Mouse (Mus musculus) hindbrain, embryonic 13.5 days (tissue): ENCODE measurements around the gene Gli1. TPM values are rescaled to one million over a fixed set of nuclear protein-coding genes. Genes with fewer than 3 reads are reported as not detected.
A peak's percentile ranks its signal among the peaks of the same experiment; 100 is the strongest.
"Not testable (repeated sequence)": the region's sequence is repeated elsewhere in the genome, so short reads cannot be mapped to it uniquely, and the experiment has no call there.

Experiments
- ATAC-seq: fragments of 200-750 bp; cut with Nextera tagmentation; 2 replicates; pipeline ENCODE4 v1.8.0; 2017; ENCODE audit warnings: moderate TSS enrichment; ENCODE audit not compliant: low FRiP score
- H3K27ac ChIP-seq: fragments of 300-500 bp; sonication (generic); 2 replicates; pipeline ENCODE4 v1.5.1; 2015; ENCODE audit warnings: inconsistent platforms, mild to moderate bottlenecking, moderate library complexity
- H3K27me3 ChIP-seq: fragments of 300-500 bp; sonication (generic); 2 replicates; pipeline ENCODE4 v1.6.1; 2015; ENCODE audit warnings: mild to moderate bottlenecking, inconsistent platforms
- H3K36me3 ChIP-seq: fragments of 300-500 bp; sonication (generic); 2 replicates; pipeline ENCODE4 v1.6.1; 2015; ENCODE audit warnings: mild to moderate bottlenecking, inconsistent platforms
- H3K4me1 ChIP-seq: fragments of 300-500 bp; sonication (generic); replicated peaks from 2 replicates; pipeline ENCODE4 v1.6.1; 2015; ENCODE audit warnings: inconsistent platforms
- H3K4me2 ChIP-seq: fragments of 300-500 bp; sonication (generic); 2 replicates; pipeline ENCODE4 v1.6.1; 2015; ENCODE audit warnings: inconsistent platforms, mild to moderate bottlenecking, moderate library complexity
- H3K4me3 ChIP-seq: fragments of 300-500 bp; sonication (generic); 2 replicates; pipeline ENCODE4 v1.5.1; 2015; ENCODE audit warnings: mild to moderate bottlenecking, inconsistent platforms
- H3K9ac ChIP-seq: fragments of 300-500 bp; sonication (generic); 2 replicates; pipeline ENCODE4 v1.6.1; 2015; ENCODE audit warnings: mild to moderate bottlenecking, inconsistent platforms
- H3K9me3 ChIP-seq: fragments of 300-500 bp; sonication (generic); 2 replicates; pipeline ENCODE4 v1.6.1; 2016; ENCODE audit warnings: inconsistent platforms
- WGBS: fragments of 180-500 bp; shearing (Covaris S2); methylation state at CpG from one replicate; pipeline ENCODE4 v1.1.7; 2015; 5-methylcytosine and 5-hydroxymethylcytosine counted together
- polyA plus RNA-seq: library from polyadenylated mRNA; unstranded; fragments of >200 nt; fragmentation: Nextera tagmentation; extraction: Ambion mirVana; gene quantifications from 2 replicates; pipeline ENCODE4 v1.2.1, GENCODE M21; 2015

Gene Gli1
- polyA plus RNA-seq, 1 experiment from 2014 or later, result 1.8 TPM

DNA sequence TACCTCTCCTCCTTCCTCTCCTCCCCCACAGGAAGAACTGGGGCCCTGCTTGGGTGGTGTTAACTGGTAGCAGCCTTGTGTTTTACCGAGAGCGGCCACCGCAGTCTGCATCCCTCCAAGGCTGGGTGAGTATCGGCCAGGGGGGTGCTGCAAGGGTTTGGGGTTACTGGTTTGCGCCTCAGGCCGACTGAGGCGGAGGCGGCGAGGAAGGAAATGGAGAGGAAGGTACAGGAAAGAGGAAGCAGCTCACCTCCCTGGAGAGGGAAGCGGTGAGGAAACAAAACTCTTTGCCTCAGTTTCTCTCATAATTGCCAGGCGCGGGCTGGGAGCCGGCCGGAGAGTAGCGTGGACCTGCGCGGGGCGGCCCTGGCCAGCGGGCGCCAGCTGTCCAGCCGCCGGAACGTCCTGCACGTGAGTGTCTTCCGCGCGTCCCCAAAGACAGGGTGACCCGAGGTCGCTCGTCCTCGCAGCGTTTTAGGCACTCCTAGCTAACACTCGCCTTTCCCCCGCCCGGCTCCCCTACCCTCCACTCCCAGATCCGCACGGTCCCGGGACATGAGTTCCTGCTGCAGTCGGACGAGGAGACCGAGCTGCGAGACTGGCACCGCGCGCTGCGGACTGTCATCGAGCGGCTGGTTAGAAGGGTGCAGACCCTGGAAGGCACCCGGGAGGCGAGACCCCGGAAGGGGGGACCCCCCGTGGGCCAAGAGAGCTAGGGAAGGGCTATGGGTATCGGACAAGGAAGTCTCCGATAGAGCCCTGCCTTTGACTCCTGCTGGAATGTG lies 15.6 kb downstream of the Gli1 start:
- H3K4me1 ChIP-seq, result peaks cover 17% of the 10 kb centered on the region
- no peak for ATAC-seq

DNA sequence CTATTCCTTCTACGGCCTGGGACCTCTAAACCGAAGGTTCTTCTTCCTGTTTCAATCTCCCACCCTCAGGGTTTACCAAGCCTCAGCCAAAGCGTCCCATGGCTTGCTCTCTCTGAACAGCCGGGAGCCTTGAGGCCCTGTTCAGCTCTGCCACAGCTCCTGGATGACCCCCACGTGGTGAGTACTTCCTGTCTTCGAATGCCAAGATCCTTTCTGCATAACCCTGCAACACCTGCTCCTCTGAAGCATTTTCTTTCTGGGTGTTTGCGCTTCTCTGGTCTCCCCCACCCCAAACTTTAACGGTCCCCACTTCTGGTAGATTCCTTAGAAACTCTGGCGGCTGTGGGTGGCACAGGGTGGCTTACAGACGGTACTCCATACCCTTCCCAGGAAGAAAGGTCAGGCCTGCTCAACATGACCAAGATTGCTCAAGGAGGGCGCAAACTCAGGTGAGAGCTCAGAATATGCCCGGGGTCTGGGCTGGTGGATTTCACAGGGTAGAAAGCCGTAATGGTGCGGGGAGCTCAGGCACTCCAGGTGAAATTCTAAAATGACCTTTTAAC lies 16.2 kb downstream of the Gli1 start:
- Histone ChIP-seq H3K27me3 (peaks cover 98% of the 10 kb centered on the region), H3K4me3 (no peak overlapping the region), H3K4me1 (peaks cover 17% of the 10 kb centered on the region), H3K9ac (peak overlapping the region; percentile 63; the same call in 1 of the 2 replicates), H3K36me3 (no peaks in the 10 kb centered on the region), H3K9me3 (no peaks in the 10 kb centered on the region), H3K27ac (no peak overlapping the region), H3K4me2 (peak overlapping the region; percentile 59)
- no peak for ATAC-seq
- WGBS, result 31% methylated on average over 14 of the region's 14 CpGs

More for the DNA sequence above, 15.6 kb downstream of the Gli1 start:
- under 1% methylated on average over 54 of the region's 54 CpGs for WGBS
- Histone ChIP-seq H3K4me2 (peak overlapping the region; percentile 59), H3K9me3 (no peaks in the 10 kb centered on the region), H3K9ac (peak overlapping the region; percentile 63), H3K27ac (no peak overlapping the region), H3K36me3 (no peaks in the 10 kb centered on the region), H3K27me3 (peaks cover 96% of the 10 kb centered on the region), H3K4me3 (peak overlapping the region; percentile 36)

DNA sequence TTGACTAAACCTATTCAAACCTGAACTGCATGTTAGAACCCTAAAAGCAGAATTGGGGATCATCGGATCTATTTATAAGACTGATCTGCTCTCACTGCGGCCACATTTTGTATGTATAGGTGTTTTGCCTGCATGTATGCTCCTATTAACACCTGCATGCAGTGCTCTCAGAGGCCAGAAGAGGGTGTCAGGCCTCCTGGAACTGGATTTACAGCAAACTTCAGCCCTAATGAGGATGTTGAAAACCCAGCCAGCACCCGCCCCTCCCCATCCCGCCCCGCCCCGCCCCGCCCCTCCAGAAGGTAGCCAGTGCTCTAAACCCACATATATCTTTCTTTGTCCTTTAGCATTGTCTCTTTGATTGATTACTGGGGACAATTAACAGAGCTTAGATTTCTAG lies 17.3 kb downstream of the Gli1 start:
- Histone ChIP-seq H3K9me3 (no peaks in the 10 kb centered on the region), H3K27ac (no peak overlapping the region), H3K4me1 (peaks cover 17% of the 10 kb centered on the region), H3K4me3 (no peak overlapping the region), H3K27me3 (peaks cover 88% of the 10 kb centered on the region), H3K9ac (no peak overlapping the region), H3K4me2 (no peak overlapping the region), H3K36me3 (no peaks in the 10 kb centered on the region)
- 14% methylated on average over 7 of the region's 7 CpGs for WGBS
- ATAC-seq, result no peak

DNA sequence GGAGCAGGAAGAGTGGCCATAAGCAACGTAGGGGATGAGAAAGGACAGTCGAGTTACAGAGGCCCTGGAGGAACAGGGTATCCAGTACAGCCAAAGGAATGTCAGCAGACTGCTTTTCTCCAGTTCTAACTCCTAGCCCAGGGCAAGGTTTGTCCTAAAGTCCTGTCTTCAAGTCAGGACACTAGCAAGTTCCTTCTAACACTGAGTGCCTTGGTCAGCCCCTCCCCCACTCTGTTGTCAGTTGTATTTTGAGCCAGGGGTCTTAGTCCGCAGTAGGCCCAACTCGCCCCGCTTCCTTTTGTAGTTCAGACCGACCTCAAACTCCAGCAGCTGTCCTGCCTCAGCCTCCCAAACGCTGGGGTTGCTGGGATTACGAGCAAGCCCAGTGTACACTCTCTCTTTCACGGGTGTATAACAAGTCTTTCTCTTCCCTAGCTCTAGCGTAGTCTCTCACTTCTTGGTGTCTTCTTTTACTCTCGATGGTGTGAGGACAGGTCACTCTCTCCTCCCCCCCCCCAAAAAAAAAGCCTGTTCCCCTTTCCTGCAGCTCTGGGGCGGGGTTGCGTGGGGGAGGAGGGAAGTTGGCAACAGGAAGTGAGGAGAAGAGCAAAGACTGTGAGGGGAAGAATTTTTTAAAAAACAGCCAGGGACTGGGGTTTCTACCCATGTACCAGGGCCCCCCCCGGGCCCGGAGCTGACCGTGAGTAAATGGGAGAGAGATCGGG lies 18.5 kb downstream of the Gli1 start:
- Histone ChIP-seq H3K4me3 (no peak overlapping the region), H3K27ac (no peak overlapping the region), H3K36me3 (no peaks in the 10 kb centered on the region), H3K4me1 (peaks cover 17% of the 10 kb centered on the region), H3K9me3 (no peaks in the 10 kb centered on the region), H3K9ac (0 out of 2 replicates have a peak overlapping the region, but pooled peaks have one; percentile 13), H3K27me3 (peaks cover 76% of the 10 kb centered on the region), H3K4me2 (no peak overlapping the region)
- 79% methylated on average over 17 of the region's 17 CpGs for WGBS
- ATAC-seq, result no peak

DNA sequence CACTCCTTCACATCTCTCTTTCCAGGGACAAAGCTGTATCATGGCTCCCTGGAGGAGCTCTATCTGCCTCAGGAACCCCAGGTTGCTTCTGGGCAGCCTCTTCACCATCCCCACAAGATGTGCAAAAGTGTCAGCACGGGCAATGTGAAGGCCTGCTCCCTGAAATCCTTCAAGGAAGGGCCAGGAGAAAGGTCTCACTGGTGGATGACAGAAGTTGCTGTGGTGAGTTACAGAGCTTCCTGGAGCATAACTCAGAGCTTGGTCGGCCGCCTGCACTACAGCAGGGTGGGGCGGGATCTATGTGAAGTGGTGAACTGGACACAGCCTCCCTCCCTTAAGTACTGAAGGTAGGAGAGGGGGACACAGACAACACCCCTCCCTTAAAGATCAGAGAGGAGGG lies 19.1 kb downstream of the Gli1 start:
- no peak for ATAC-seq
- peaks cover 17% of the 10 kb centered on the region for H3K4me1 ChIP-seq
- no peaks in the 10 kb centered on the region for H3K9me3 ChIP-seq
- H3K36me3 ChIP-seq, result no peaks in the 10 kb centered on the region
- 89% methylated on average over 4 of the region's 4 CpGs for WGBS
- no peak overlapping the region for H3K9ac ChIP-seq
- H3K27ac ChIP-seq, result no peak overlapping the region
- peaks cover 74% of the 10 kb centered on the region for H3K27me3 ChIP-seq
- H3K4me2 ChIP-seq, result no peak overlapping the region
- H3K4me3 ChIP-seq, result no peak overlapping the region

DNA sequence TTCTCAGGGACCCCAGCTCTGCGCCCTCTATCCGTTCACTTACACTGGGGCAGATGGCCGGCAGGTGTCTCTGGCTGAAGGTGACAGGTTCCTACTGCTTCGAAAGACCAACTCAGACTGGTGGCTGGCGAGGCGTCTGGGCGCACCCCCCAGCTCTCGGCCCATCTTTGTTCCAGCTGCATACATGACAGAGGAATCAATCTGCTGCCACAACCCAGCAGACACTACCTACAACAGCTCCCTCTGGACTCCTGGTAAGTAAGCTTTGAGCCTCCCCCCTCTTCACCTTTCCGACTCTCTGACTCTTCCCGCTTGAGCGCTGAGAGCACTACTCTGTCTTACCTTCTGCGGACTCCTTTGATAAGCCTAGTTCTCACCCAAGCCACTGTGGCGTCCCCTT lies 19.6 kb downstream of the Gli1 start:
- H3K4me1 ChIP-seq, result peaks cover 17% of the 10 kb centered on the region
- H3K4me3 ChIP-seq, result no peak overlapping the region
- H3K9ac ChIP-seq, result no peak overlapping the region
- ATAC-seq, result no peak
- peaks cover 69% of the 10 kb centered on the region for H3K27me3 ChIP-seq
- no peak overlapping the region for H3K27ac ChIP-seq
- no peaks in the 10 kb centered on the region for H3K9me3 ChIP-seq
- 69% methylated on average over 13 of the region's 13 CpGs for WGBS
- H3K4me2 ChIP-seq, result no peak overlapping the region
- H3K36me3 ChIP-seq, result no peaks in the 10 kb centered on the region

DNA sequence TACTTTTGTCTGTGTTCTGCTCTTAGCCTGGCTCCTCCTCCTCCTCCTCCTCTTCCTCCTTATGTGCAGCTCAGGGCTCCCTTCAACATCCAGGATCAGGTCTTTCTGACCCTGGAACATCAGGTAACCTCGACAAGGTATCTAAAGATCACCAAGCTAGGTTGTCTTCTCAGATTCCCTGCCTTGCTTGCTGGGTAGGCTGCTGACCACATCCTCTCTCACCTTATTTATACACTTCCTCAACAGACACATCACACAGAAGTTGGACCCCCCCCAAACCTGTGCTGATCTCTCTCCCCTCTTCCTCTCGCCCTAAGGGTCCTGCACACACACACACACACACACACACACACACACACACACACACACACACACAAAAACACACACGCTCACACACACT lies 20.2 kb downstream of the Gli1 start, which contains the start of gene Arhgap9:
Gene Arhgap9, plus strand, starts transcription at position 344 of the 400 bp plus-strand sequence.
- WGBS, result 66% methylated on average over 3 of the region's 3 CpGs
- no peak within 1 kb of the TSS for H3K4me3 ChIP-seq

DNA sequence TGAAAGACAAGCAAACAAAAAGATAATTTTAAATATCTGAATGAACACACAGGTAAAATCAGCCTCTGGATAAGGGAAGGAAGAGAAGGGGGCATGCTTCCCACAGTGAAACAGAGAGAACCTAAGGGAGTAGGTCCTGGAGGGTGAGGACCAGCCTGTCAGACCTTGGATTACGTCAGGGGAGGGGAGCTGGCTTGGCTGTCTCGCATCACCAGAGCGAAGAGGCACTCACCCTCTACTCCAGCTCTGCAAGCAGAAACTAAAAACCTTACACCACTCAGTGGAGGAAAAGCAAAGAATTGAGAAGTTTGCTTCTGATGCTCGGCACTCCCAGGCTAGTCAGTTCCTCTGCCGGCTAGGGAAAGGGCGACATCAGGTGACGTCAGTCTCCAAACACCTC lies 21.8 kb downstream of the Gli1 start:
- Histone ChIP-seq H3K27ac (no peak overlapping the region), H3K27me3 (peaks cover 47% of the 10 kb centered on the region), H3K9me3 (no peaks in the 10 kb centered on the region), H3K4me3 (no peak overlapping the region), H3K4me2 (no peak overlapping the region), H3K9ac (no peak overlapping the region), H3K36me3 (no peaks in the 10 kb centered on the region), H3K4me1 (no peaks in the 10 kb centered on the region)
- WGBS, result 81% methylated on average over 7 of the region's 7 CpGs
- no peak for ATAC-seq

More for the DNA sequence above, 20.2 kb downstream of the Gli1 start, which contains the start of gene Arhgap9:
- no peak within 1 kb of the TSS for H3K9ac ChIP-seq
- H3K4me1 ChIP-seq, result peaks cover 12% of the 10 kb centered on the region
- H3K27ac ChIP-seq, result no peak within 1 kb of the TSS
- no peak within 1 kb of the TSS for H3K4me2 ChIP-seq
- H3K36me3 ChIP-seq, result no peaks in the 10 kb centered on the region
- ATAC-seq, result no peak
- peaks cover 64% of the 10 kb centered on the region for H3K27me3 ChIP-seq
- no peaks in the 10 kb centered on the region for H3K9me3 ChIP-seq

DNA sequence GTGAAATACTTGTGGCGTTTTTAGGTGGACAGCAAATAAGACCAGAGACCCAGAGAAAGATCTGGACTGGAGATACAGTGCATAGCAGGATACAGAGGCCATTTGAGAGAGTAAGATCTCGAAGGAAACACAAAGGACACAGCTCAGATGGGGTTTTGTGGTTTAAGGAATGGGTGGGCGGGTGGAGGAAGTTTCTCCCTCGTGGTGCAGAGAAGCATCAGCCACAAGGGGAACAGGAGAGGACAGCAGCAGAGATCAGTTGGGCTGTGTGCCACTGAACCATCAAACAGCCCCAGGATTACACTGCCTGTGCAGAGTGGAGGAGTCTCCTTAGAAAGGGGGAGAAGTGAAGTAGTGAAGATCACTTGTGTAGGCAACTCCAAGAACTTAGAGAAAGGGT lies 23.8 kb downstream of the Gli1 start:
- Histone ChIP-seq H3K27ac (no peak overlapping the region), H3K9ac (no peak overlapping the region), H3K4me2 (no peak overlapping the region), H3K9me3 (no peaks in the 10 kb centered on the region), H3K27me3 (peaks cover 28% of the 10 kb centered on the region), H3K4me3 (no peak overlapping the region), H3K36me3 (no peaks in the 10 kb centered on the region), H3K4me1 (no peaks in the 10 kb centered on the region)
- ATAC-seq, result no peak
- 56% methylated on average over 4 of the region's 4 CpGs for WGBS

DNA sequence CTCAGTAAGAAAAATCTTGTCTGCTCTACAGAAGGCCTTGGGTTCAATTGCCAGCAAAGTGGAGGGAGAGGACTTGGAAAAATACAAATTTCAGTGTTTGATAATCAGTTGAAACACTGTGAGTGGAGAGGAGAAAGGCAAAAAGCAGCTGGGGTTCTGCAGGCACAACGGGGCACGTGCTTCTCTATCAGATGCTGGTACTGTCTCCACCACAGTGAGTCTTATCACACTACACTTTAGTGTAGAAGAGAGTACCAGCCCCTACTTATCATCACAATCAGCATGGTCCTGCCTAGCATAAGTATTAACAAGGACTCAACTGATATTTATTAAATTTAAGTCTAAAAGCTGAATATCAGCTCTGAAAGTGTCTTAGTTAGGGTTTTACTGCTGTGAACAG lies 24.5 kb downstream of the Gli1 start:
- no peak overlapping the region for H3K4me3 ChIP-seq
- no peak overlapping the region for H3K9ac ChIP-seq
- H3K27ac ChIP-seq, result no peak overlapping the region
- peaks cover 20% of the 10 kb centered on the region for H3K27me3 ChIP-seq
- H3K4me2 ChIP-seq, result no peak overlapping the region
- H3K9me3 ChIP-seq, result no peaks in the 10 kb centered on the region
- WGBS, result 92% methylated on average over 2 of the region's 2 CpGs
- no peaks in the 10 kb centered on the region for H3K36me3 ChIP-seq
- H3K4me1 ChIP-seq, result no peaks in the 10 kb centered on the region
- ATAC-seq, result no peak

DNA sequence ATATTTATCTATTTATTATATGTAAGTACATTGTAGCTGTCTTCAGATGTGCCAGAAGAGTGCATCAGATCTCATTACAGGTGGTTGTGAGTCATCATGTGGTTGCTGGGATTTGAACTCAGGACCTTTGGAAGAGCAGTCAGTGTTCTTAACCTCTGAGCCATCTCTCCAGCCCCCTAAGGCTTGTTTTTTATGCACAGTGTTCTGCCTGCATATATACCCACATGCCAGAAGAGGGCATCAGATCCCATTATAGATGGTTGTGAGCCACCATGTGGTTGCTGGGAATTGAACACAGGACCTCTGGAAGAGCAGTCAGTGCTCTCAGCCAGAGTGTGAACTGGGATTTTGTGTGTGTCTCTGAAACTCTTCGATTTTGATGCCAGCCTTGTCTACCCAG lies 26.8 kb downstream of the Gli1 start:
- not testable (repeated sequence) for H3K36me3 ChIP-seq, H3K27ac ChIP-seq, H3K4me3 ChIP-seq, ATAC-seq, H3K27me3 ChIP-seq, H3K4me2 ChIP-seq, H3K9ac ChIP-seq, H3K9me3 ChIP-seq
- 83% methylated on average over 1 of the region's 1 CpGs for WGBS
- peaks cover 11% of the 10 kb centered on the region for H3K4me1 ChIP-seq

DNA sequence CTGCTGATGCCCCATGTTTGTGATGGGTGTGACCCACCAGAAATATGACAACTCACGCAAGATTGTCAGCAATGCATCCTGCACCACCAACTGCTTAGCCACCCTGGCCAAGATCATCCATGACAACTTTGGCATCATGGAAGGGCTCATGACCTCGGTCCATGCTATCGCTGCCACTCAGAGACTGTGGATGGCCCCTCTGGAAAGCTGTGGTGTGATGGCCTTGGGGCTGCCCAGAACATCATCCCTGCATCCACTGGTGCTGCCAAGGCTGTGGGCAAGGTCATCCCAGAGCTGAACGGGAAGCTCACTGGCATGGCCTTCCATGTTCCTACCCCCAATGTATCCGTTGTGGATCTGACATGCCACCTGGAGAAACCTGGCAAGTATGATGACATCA lies 28.3 kb downstream of the Gli1 start:
- H3K4me2 ChIP-seq, H3K9me3 ChIP-seq, ATAC-seq, H3K36me3 ChIP-seq, H3K4me3 ChIP-seq, H3K27ac ChIP-seq, H3K27me3 ChIP-seq, H3K9ac ChIP-seq: not testable (repeated sequence)
- peaks cover 14% of the 10 kb centered on the region for H3K4me1 ChIP-seq
- WGBS, result 92% methylated on average over 5 of the region's 5 CpGs
